Mouse (Mus musculus): Measurements from ENCODE around the gene Ptgr2. TPM values are rescaled to one million over a fixed set of nuclear protein-coding genes. Genes with fewer than 3 reads are reported as not detected.
"Not testable (repeated sequence)": the region's sequence is repeated elsewhere in the genome, so short reads cannot be mapped to it uniquely, and the experiment has no call there.

Gene Ptgr2
- total and polyA plus RNA-seq, 3 experiments: 7.6 to 99.4 (median 75.1) TPM

- DNase-seq: no peak
These were observed 19.1 kb downstream of the Ptgr2 start for GRCm38 (mm10) chr12:84304101-84304500.

GRCm38 (mm10) chr12:84304554-84304953, 19.5 kb downstream of the Ptgr2 start:
- DNase-seq: no peak

- DNase-seq: no peak
These were observed 26.3 kb downstream of the Ptgr2 start for GRCm38 (mm10) chr12:84311306-84311705.

GRCm38 (mm10) chr12:84316006-84316405, 31.0 kb downstream of the Ptgr2 start:
- DNase-seq: no peak

- DNase-seq: peak; percentile 91
These were observed 31.9 kb downstream of the Ptgr2 start, which contains the start of gene Zfp410 for GRCm38 (mm10) chr12:84316721-84317621. Gene Zfp410, plus strand, starts transcription at chr12:84316852.

- DNase-seq: peak; percentile 29
These were observed 42.1 kb downstream of the Ptgr2 start for GRCm38 (mm10) chr12:84327111-84327512.

- DNase-seq: no peak
These were observed 52.1 kb downstream of the Ptgr2 start for GRCm38 (mm10) chr12:84336963-84337625.

- peak; percentile 44 for DNase-seq
These were observed 62.2 kb downstream of the Ptgr2 start for GRCm38 (mm10) chr12:84347192-84347591.

- not testable (repeated sequence) for DNase-seq
These were observed 73.7 kb downstream of the Ptgr2 start for GRCm38 (mm10) chr12:84358699-84359098.

- peak; percentile 95 for DNase-seq
These were observed 76.8 kb downstream of the Ptgr2 start, which contains the start of the genes Coq6 and Fam161b for GRCm38 (mm10) chr12:84361555-84362489. Gene Coq6, plus strand, starts transcription at chr12:84361657. Gene Fam161b, minus strand, starts transcription at chr12:84361833.

- DNase-seq: peak; percentile 33
These were observed 77.8 kb downstream of the Ptgr2 start for GRCm38 (mm10) chr12:84362872-84363271.

GRCm38 (mm10) chr12:84364291-84364690, 79.3 kb downstream of the Ptgr2 start:
- no peak for DNase-seq

- DNase-seq: no peak
These were observed 80.1 kb downstream of the Ptgr2 start for GRCm38 (mm10) chr12:84365137-84365536.

Other genes with a start within 250 kb of the Ptgr2 start
- 1 to 10 TPM; 2.3 to 3.1 TPM for gene Acot4, start 246.9 kb upstream of the Ptgr2 start, total RNA-seq (2021)
- 5.0 and 5.6 TPM in 2 replicates for gene Acot4, start 246.9 kb upstream of the Ptgr2 start, polyA plus RNA-seq (2012; rRNA removed)
- gene Gm49366, start 246.3 kb upstream of the Ptgr2 start, total RNA-seq (2021): not detected
- not detected in 2 replicates for gene Gm49366, start 246.3 kb upstream of the Ptgr2 start, polyA plus RNA-seq (2012; rRNA removed)
- gene Acot3, start 233.1 kb upstream of the Ptgr2 start, total RNA-seq (2021): under 1 TPM; 0.14 to 0.46 TPM
- 0.47 and 1.0 TPM in 2 replicates for gene Acot3, start 233.1 kb upstream of the Ptgr2 start, polyA plus RNA-seq (2012; rRNA removed)
- under 1 TPM; 0.23 to 0.35 TPM for gene Acot5, start 215.9 kb upstream of the Ptgr2 start, total RNA-seq (2021)
- gene Acot5, start 215.9 kb upstream of the Ptgr2 start, polyA plus RNA-seq (2012; rRNA removed): 0.19 and 0.52 TPM in 2 replicates
- 1 to 10 TPM; 3.9 to 6.0 TPM for gene Acot6, start 184.6 kb upstream of the Ptgr2 start, total RNA-seq (2021)
- gene Acot6, start 184.6 kb upstream of the Ptgr2 start, polyA plus RNA-seq (2012; rRNA removed): 4.6 and 5.6 TPM in 2 replicates
- gene Dnal1, start 170.9 kb upstream of the Ptgr2 start, total RNA-seq (2021): 10 to 100 TPM; 15.7 to 18.6 TPM
- 2.6 and 3.3 TPM in 2 replicates for gene Dnal1, start 170.9 kb upstream of the Ptgr2 start, polyA plus RNA-seq (2012; rRNA removed)
- under 1 TPM; 0.28 to 0.43 TPM for gene Pnma1, start 136.7 kb upstream of the Ptgr2 start, total RNA-seq (2021)
- gene Pnma1, start 136.7 kb upstream of the Ptgr2 start, polyA plus RNA-seq (2012; rRNA removed): 0.15 TPM in 1 of 2 replicates, not detected in the other
- 10 to 100 TPM; 17.0 to 22.7 TPM for gene Elmsan1, start 66.4 kb upstream of the Ptgr2 start, total RNA-seq (2021)
- gene Elmsan1, start 66.4 kb upstream of the Ptgr2 start, polyA plus RNA-seq (2012; rRNA removed): 14.4 and 20.4 TPM in 2 replicates
- 10 to 100 TPM; 26.4 to 39.6 TPM for gene Zfp410, start 31.6 kb downstream of the Ptgr2 start, total RNA-seq (2021)
- gene Zfp410, start 31.6 kb downstream of the Ptgr2 start, polyA plus RNA-seq (2012; rRNA removed): 8.3 and 11.5 TPM in 2 replicates
- 10 to 100 TPM; 57.3 to 59.7 TPM for gene Coq6, start 76.4 kb downstream of the Ptgr2 start, total RNA-seq (2021)
- gene Coq6, start 76.4 kb downstream of the Ptgr2 start, polyA plus RNA-seq (2012; rRNA removed): 65.9 and 78.5 TPM in 2 replicates
- 1 to 10 TPM; 2.0 to 2.3 TPM for gene Fam161b, start 76.6 kb downstream of the Ptgr2 start, total RNA-seq (2021)
- gene Fam161b, start 76.6 kb downstream of the Ptgr2 start, polyA plus RNA-seq (2012; rRNA removed): 0.87 and 0.99 TPM in 2 replicates
- 100 to 1,000 TPM; 124 to 126 TPM for gene Entpd5, start 123.8 kb downstream of the Ptgr2 start, total RNA-seq (2021)
- gene Entpd5, start 123.8 kb downstream of the Ptgr2 start, polyA plus RNA-seq (2012; rRNA removed): 11.9 and 14.8 TPM in 2 replicates
- gene Bbof1, start 123.8 kb downstream of the Ptgr2 start, total RNA-seq (2021): 1 to 10 TPM; 2.7 to 3.4 TPM
- not detected in 2 replicates for gene Bbof1, start 123.8 kb downstream of the Ptgr2 start, polyA plus RNA-seq (2012; rRNA removed)
- gene Rnf113a2, start 132.0 kb downstream of the Ptgr2 start, total RNA-seq (2021): 10 to 100 TPM; 16.0 to 19.6 TPM
- gene Rnf113a2, start 132.0 kb downstream of the Ptgr2 start, polyA plus RNA-seq (2012; rRNA removed): 0.73 and 0.86 TPM in 2 replicates
- gene Aldh6a1, start 165.8 kb downstream of the Ptgr2 start, total RNA-seq (2021): 100 to 1,000 TPM; 211 to 272 TPM
- 21.7 and 22.0 TPM in 2 replicates for gene Aldh6a1, start 165.8 kb downstream of the Ptgr2 start, polyA plus RNA-seq (2012; rRNA removed)
- gene Lin52, start 166.2 kb downstream of the Ptgr2 start, total RNA-seq (2021): 10 to 100 TPM; 16.2 to 19.7 TPM
- gene Lin52, start 166.2 kb downstream of the Ptgr2 start, polyA plus RNA-seq (2012; rRNA removed): 5.0 and 6.9 TPM in 2 replicates